Mouse (Mus musculus) cortical plate, adult 2 months (tissue): ENCODE data around the gene Dhx40. TPM values are rescaled to one million over a fixed set of nuclear protein-coding genes. Genes with fewer than 3 reads are reported as not detected.
A peak's percentile ranks its signal among the peaks of the same experiment; 100 is the strongest.

ENCODE experiments used
- H3K27ac ChIP-seq: fragments of 200-500 bp; 2 replicates; pipeline ENCODE4 v1.5.1; 2012; ENCODE audit warnings: low read length, control low read depth, inconsistent platforms; ENCODE audit not compliant: insufficient read depth
- H3K4me1 ChIP-seq: fragments of 200-500 bp; 2 replicates; pipeline ENCODE4 v1.6.1; 2011; ENCODE audit warnings: low read length; ENCODE audit not compliant: control insufficient read depth, insufficient read depth
- H3K4me3 ChIP-seq: fragments of 200-500 bp; 2 replicates; pipeline ENCODE4 v1.5.1; 2011; ENCODE audit warnings: mild to moderate bottlenecking, low read length, control low read depth; ENCODE audit not compliant: insufficient read depth
- CTCF ChIP-seq: fragments of 200-500 bp; IDR thresholded peaks from 2 replicates; pipeline ENCODE4 v1.5.1; 2011; ENCODE audit warnings: mild to moderate bottlenecking, control low read depth, low read length; ENCODE audit not compliant: insufficient read depth; ENCODE audit errors: extremely low read depth
- POLR2A ChIP-seq: fragments of 200-500 bp; IDR thresholded peaks from 2 replicates; pipeline ENCODE4 v1.6.1; 2011; ENCODE audit warnings: mild to moderate bottlenecking, low read length, control low read depth; ENCODE audit not compliant: insufficient read depth; ENCODE audit errors: extremely low read depth
- polyA plus RNA-seq: library from polyadenylated mRNA; depleted of rRNA; stranded (reverse); fragments of >200 nt; gene quantifications from 2 replicates; pipeline ENCODE4 v1.2.3, GENCODE M21; 2012; rRNA removed

The Dhx40 gene
- polyA plus RNA-seq, 1 experiment: 11.1 TPM

GRCm38 (mm10) chr11:86737301-86738000, 70.1 kb downstream of the Dhx40 start:
- Histone ChIP-seq H3K4me3 (no peak overlapping the region), H3K27ac (no peak overlapping the region), H3K4me1 (peaks cover 6% of the 10 kb centered on the region)
- TF ChIP-seq POLR2A: no peak

- H3K4me1 ChIP-seq: peaks cover 6% of the 10 kb centered on the region
- no peak overlapping the region for H3K4me3 ChIP-seq
- no peak overlapping the region for H3K27ac ChIP-seq
- no peak for TF ChIP-seq POLR2A
- no peak for TF ChIP-seq CTCF
Measured at GRCm38 (mm10) chr11:86734993-86735392, 72.6 kb downstream of the Dhx40 start.

- no peak for TF ChIP-seq POLR2A
- no peak for TF ChIP-seq CTCF
- Histone ChIP-seq H3K4me1 (peaks cover 6% of the 10 kb centered on the region), H3K4me3 (no peak overlapping the region), H3K27ac (peak overlapping the region; percentile 48)
Measured at GRCm38 (mm10) chr11:86734241-86734939, 73.2 kb downstream of the Dhx40 start.

GRCm38 (mm10) chr11:86731443-86731842, 76.1 kb downstream of the Dhx40 start:
- Histone ChIP-seq H3K4me3 (no peak overlapping the region), H3K4me1 (peaks cover 6% of the 10 kb centered on the region), H3K27ac (no peak overlapping the region)
- no peak for TF ChIP-seq CTCF
- no peak for TF ChIP-seq POLR2A

GRCm38 (mm10) chr11:86725607-86726006, 81.9 kb downstream of the Dhx40 start:
- Histone ChIP-seq H3K27ac (no peak overlapping the region), H3K4me3 (no peak overlapping the region), H3K4me1 (no peaks in the 10 kb centered on the region)
- no peak for TF ChIP-seq POLR2A
- TF ChIP-seq CTCF: no peak

GRCm38 (mm10) chr11:86724982-86725381, 82.6 kb downstream of the Dhx40 start:
- no peak overlapping the region for H3K27ac ChIP-seq
- TF ChIP-seq CTCF: no peak
- TF ChIP-seq POLR2A: no peak
- no peak overlapping the region for H3K4me3 ChIP-seq

GRCm38 (mm10) chr11:86724004-86724403, 83.5 kb downstream of the Dhx40 start:
- no peak for TF ChIP-seq CTCF
- TF ChIP-seq POLR2A: no peak
- Histone ChIP-seq H3K4me1 (no peaks in the 10 kb centered on the region), H3K27ac (no peak overlapping the region), H3K4me3 (no peak overlapping the region)

More at GRCm38 (mm10) chr11:86724982-86725381, 82.6 kb downstream of the Dhx40 start:
- H3K4me1 ChIP-seq: no peaks in the 10 kb centered on the region

- no peaks in the 10 kb centered on the region for H3K4me1 ChIP-seq
- no peak for TF ChIP-seq POLR2A
- no peak for TF ChIP-seq CTCF
- no peak overlapping the region for H3K27ac ChIP-seq
- no peak overlapping the region for H3K4me3 ChIP-seq
Measured at GRCm38 (mm10) chr11:86719390-86719789, 88.2 kb downstream of the Dhx40 start.

Other genes with a start within 250 kb of the Dhx40 start
- 126 and 131 TPM in 2 replicates for gene Vmp1, start 123.9 kb downstream of the Dhx40 start, polyA plus RNA-seq
- 8.0 and 8.2 TPM in 2 replicates for gene Ptrh2, start 123.8 kb downstream of the Dhx40 start, polyA plus RNA-seq
- gene Cltc, start 50.2 kb downstream of the Dhx40 start, polyA plus RNA-seq: 321 and 326 TPM in 2 replicates
- 27.6 and 32.6 TPM in 2 replicates for gene Ypel2, start 186.0 kb upstream of the Dhx40 start, polyA plus RNA-seq